Mouse (Mus musculus) embryo, embryonic 10.5 days (tissue): ENCODE results near the gene Slc6a18.
A peak's percentile ranks its signal among the peaks of the same experiment; 100 is the strongest.

ENCODE experiments used
- DNase-seq: peaks from one replicate; pipeline ENCODE4 v3.0.0-alpha.2; 2015; ENCODE audit warnings: low spot score

The Slc6a18 gene

DNA sequence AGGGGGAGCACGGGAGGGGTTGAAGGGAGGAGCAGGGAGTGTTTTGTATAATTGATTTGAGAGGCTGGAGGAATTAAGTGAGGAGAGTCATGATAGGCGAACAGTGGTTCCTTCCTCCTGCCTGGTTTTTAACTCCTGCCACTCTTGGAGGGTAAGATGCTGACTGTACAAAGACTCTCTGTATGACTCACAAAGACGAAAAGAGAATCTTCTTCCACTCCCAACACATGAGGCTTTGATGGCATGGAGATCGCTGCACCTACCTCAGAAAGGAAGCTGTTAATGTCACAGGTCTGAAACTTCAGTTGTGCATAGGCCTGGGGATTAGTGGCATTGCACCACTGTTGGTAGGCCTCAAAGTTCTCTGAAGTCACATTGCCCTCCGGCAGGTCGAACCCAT is 7.7 kb upstream of the Slc6a18 start:
- no peak for DNase-seq

- no peak for DNase-seq
These were observed 6.6 kb upstream of the Slc6a18 start for GRCm38 (mm10) chr13:73684412-73684811.

GRCm38 (mm10) chr13:73683682-73684081 is 5.9 kb upstream of the Slc6a18 start:
- no peak for DNase-seq

- no peak for DNase-seq
These were observed 4.4 kb upstream of the Slc6a18 start for GRCm38 (mm10) chr13:73682226-73682625.

- no peak for DNase-seq
These were observed 2.6 kb upstream of the Slc6a18 start for GRCm38 (mm10) chr13:73680394-73680793.

GRCm38 (mm10) chr13:73679311-73679710 is 1.5 kb upstream of the Slc6a18 start:
- no peak for DNase-seq

GRCm38 (mm10) chr13:73675161-73675560 is 2.7 kb downstream of the Slc6a18 start:
- no peak for DNase-seq

- no peak for DNase-seq
These were observed 17.6 kb downstream of the Slc6a18 start for GRCm38 (mm10) chr13:73660163-73660695.

DNA sequence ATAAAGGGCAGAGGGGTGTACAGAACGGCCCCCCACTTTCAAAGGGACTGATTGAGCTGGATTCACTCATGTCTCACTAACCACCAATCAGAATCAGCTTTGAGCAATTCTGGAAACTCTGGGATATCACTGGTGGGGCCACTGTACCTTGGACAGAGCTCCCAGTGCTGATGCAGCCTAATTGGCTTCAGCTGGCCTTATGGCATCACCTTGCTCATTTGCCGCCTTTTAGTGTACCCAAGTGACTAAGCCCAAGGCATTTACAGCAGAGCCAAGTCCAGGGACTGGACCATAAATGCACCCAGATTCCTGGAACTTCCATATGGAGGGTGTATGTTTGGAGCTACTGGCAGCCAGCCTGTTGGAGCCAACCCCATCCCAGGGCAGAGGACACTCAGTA is 18.9 kb downstream of the Slc6a18 start:
- DNase-seq: no peak

GRCm38 (mm10) chr13:73654976-73655375 is 22.8 kb downstream of the Slc6a18 start:
- DNase-seq: no peak

GRCm38 (mm10) chr13:73653266-73653665 is 24.6 kb downstream of the Slc6a18 start:
- no peak for DNase-seq

GRCm38 (mm10) chr13:73646397-73647087 is 31.3 kb downstream of the Slc6a18 start:
- DNase-seq: peak; percentile 58

DNA sequence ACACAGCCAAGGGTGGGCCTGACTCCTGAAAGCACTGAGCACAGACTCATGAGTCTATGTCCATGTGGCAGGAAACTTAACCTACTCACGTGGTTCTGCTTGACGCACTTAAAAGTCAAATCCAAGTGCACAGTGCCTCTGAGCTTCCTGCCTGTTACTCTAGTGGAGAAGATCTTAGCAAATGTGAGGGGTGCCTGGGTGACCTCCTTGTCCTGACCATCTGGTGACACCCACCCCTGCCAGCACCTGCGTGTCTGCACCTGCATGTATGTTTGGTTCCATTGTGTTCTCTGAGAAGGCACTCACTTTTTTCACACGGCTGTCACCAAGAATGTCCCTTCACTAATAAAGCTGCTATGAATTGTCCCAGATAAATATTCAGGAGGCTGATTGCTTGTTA is 36.5 kb downstream of the Slc6a18 start:
- DNase-seq: no peak

GRCm38 (mm10) chr13:73637826-73638225 is 40.0 kb downstream of the Slc6a18 start:
- DNase-seq: no peak

- DNase-seq: no peak
These were observed 46.0 kb downstream of the Slc6a18 start for GRCm38 (mm10) chr13:73631837-73632236.

DNA sequence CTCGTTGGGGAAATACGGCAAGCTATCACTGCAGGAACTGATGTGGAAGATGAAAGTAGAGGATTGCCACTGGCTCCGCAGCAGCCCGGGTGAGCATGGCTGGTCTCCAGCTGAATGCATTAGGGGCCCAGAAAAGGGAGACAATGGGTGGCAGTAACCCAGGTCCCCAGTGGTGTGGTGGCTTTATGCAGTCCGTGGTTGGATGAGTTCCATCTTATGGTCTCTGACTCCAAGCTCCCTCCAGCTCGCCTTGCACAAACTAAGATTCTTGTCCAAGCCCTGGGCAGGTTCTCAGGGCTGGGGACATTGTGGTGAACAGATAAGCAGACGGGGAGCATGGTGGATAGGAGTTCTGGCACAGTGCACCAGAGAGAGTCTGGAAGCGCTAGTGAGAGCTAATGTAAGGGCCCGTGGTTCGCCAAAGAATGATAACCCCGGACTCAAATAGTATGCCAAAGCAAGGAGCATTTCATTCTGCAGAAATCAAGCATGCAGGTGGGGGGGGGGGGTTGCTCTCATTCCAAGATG is 49.2 kb downstream of the Slc6a18 start:
- DNase-seq: no peak

DNA sequence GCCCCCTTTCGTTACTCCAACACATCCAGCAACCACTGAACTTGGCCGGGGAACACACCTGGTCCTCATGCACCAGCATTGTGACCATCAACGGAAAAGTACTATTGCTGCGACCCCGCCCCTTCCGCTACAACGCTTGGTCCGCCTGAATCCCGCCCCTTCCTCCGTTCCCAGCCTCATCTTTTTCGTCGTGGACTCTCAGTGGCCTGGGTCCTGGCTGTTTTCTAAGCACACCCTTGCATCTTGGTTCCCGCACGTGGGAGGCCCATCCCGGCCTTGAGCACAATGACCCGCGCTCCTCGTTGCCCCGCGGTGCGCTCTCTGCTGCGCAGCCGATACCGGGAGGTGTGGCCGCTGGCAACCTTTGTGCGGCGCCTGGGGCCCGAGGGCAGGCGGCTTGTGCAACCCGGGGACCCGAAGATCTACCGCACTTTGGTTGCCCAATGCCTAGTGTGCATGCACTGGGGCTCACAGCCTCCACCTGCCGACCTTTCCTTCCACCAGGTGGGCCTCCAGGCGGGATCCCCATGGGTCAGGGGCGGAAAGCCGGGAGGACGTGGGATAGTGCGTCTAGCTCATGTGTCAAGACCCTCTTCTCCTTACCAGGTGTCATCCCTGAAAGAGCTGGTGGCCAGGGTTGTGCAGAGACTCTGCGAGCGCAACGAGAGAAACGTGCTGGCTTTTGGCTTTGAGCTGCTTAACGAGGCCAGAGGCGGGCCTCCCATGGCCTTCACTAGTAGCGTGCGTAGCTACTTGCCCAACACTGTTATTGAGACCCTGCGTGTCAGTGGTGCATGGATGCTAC is 50.9 kb downstream of the Slc6a18 start, which contains the start of gene Tert:
Gene Tert, plus strand, starts transcription at position 167 of the 805 bp plus-strand sequence.
- peak; percentile 86 for DNase-seq

GRCm38 (mm10) chr13:73626410-73626744 is 51.4 kb downstream of the Slc6a18 start:
- DNase-seq: no peak

GRCm38 (mm10) chr13:73620637-73621036 is 57.2 kb downstream of the Slc6a18 start:
- peak; percentile 43 for DNase-seq

DNA sequence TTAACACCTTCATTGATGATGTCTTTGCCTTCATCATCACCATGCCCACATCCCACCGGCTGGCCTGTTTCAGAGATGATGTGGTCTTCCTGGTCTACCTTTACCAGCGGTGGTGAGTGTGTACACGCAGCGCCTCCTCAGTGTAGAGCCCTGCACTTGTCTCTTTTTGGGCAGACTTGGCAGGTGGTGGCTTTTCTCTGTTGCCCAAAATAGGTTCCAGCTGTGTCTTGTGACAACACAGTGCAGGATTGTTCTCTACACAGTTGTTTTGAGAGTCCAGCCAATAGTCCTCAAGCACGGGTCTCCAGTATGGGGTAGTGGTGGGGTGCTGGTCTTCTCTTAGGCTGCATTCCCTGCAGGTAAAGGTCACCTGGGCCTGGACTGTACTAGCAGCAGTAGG is 59.4 kb downstream of the Slc6a18 start:
- DNase-seq: no peak
